In the genomic region with DNA sequence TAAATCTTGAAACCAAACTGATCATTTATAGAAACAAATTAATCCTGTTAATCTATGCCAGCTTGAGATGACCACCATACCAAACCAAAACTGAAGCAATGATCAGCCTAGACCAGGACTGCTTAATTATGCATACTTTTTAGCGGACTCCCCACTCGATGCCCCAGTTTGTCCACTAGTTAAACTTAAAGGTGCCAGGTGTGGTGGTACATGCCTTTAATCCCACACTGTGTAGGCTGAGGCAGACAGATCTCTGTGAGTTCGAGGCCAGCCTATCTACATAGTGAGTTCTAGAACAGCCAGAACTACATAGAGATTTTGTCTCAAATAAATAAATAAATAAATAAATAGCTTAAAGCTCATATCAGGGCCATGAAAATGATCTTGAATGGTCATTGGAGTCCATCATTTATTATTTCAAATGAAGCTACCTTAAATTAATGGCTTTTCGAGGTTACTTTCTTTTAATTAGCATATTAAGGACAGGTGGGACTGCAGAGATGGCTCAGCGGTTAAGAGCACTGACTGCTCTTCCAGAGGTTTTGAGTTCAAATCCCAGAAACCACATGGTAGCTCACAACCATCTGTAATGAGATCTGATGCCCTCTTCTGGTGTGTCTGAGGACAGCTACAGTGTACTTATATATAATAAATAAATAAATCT, we compare ENCODE assay signal across 9 mouse cellular contexts. TPM values are rescaled to one million over a fixed set of nuclear protein-coding genes. Genes with fewer than 3 reads are reported as not detected.
DNase-seq lines count a peak whose midpoint lies in the region; ATAC-seq and TF ChIP-seq lines count a peak whose summit lies in the region.
"Had no signal": no experiment of that assay in that cellular context is flagged by ENCODE, and none has a peak within 500 bp of the region (broad histone marks: within the 10 kb centered on the region; RNA-seq: fewer than 3 reads in every experiment).

No protein-coding gene starts in this region.

- WGBS in heart, embryonic 14.5 days: 86% methylated on average over 5 of the region's 5 CpGs
- 92% methylated on average over 5 of the region's 5 CpGs for WGBS in hindbrain, embryonic 13.5 days
- 91% methylated on average over 5 of the region's 5 CpGs for WGBS in midbrain, embryonic 13.5 days

- no peaks in the 10 kb centered on the region for H3K9me3 ChIP-seq in heart, embryonic 14.5 days (ENCODE audit: control insufficient read depth, low read length)
- H3K9me3 ChIP-seq in MEL (replicated peaks; ENCODE audit: insufficient read depth, low read length): no peaks in the 10 kb centered on the region
- H3K9me3 ChIP-seq in hindbrain, embryonic 13.5 days: no peaks in the 10 kb centered on the region
- H3K9me3 ChIP-seq in midbrain, embryonic 13.5 days: no peaks in the 10 kb centered on the region

- H3K4me1 ChIP-seq in heart, embryonic 14.5 days (ENCODE audit: control insufficient read depth in 2 of 2, insufficient read depth in 2 of 2, low read length in 2 of 2): peaks cover 0 to 6% of the 10 kb centered on the region in 2 experiments; a peak in 1 of 4 replicates
- H3K4me1 ChIP-seq in MEL (ENCODE audit: control insufficient read depth in 1 of 2, insufficient read depth in 2 of 2, low read length in 2 of 2): peaks cover 7 to 9% of the 10 kb centered on the region in 2 experiments; a peak in 3 of 4 replicates
- H3K4me1 ChIP-seq in hindbrain, embryonic 13.5 days (replicated peaks): peaks cover 11% of the 10 kb centered on the region
- H3K4me1 ChIP-seq in midbrain, embryonic 13.5 days (replicated peaks): peaks cover 15% of the 10 kb centered on the region

- no peak overlapping the region for H3K9ac ChIP-seq in heart, embryonic 14.5 days (ENCODE audit: low read length)
- H3K9ac ChIP-seq in MEL (ENCODE audit: control insufficient read depth, low read depth, low read length, poor library complexity, severe bottlenecking): no peak overlapping the region
- H3K9ac ChIP-seq in hindbrain, embryonic 13.5 days: no peak overlapping the region
- H3K9ac ChIP-seq in midbrain, embryonic 13.5 days (replicated peaks): no peak overlapping the region

- no peak for TF ChIP-seq RAD21 in MEL (IDR thresholded peaks at IDR 0.05; ENCODE audit: low read depth, low read length)

- H3K27ac ChIP-seq in heart, embryonic 14.5 days (replicated peaks in 1 of 2; ENCODE audit: control insufficient read depth in 1 of 2, insufficient read depth in 1 of 2, low read depth in 2 of 2, low read length in 2 of 2): no peak overlapping the region
- H3K27ac ChIP-seq in MEL (ENCODE audit: control insufficient read depth, low read depth, low read length): no peak overlapping the region
- H3K27ac ChIP-seq in hindbrain, embryonic 13.5 days: no peak overlapping the region
- no peak overlapping the region for H3K27ac ChIP-seq in midbrain, embryonic 13.5 days

- intact Hi-C loops in heart, postnatal 14 days (cut with DNase I): no loop called here

- peaks cover 14% of the 10 kb centered on the region for H3K79me2 ChIP-seq in MEL (ENCODE audit: control insufficient read depth, insufficient read depth, low read length, poor library complexity)

- TF ChIP-seq EP300 in MEL (IDR thresholded peaks at IDR 0.05; ENCODE audit: low read depth in 1 of 2, low read length in 2 of 2): no peak

- peak overlapping the region; percentile 84 for H3K4me2 ChIP-seq in heart, embryonic 14.5 days (ENCODE audit: low read length)
- H3K4me2 ChIP-seq in hindbrain, embryonic 13.5 days: peak overlapping the region; percentile 84
- H3K4me2 ChIP-seq in midbrain, embryonic 13.5 days (replicated peaks): peak overlapping the region; percentile 57

- no peak overlapping the region for H3K4me3 ChIP-seq in heart, embryonic 14.5 days (ENCODE audit: control insufficient read depth in 1 of 2, insufficient read depth in 1 of 2, low read depth in 1 of 2, low read length in 2 of 2)
- H3K4me3 ChIP-seq in MEL (ENCODE audit: control insufficient read depth in 1 of 2, insufficient read depth in 1 of 2, low read depth in 2 of 2, low read length in 2 of 2): peak overlapping the region in 1 of 2 experiments; percentile 59; a peak in 2 of 4 replicates
- peak overlapping the region; percentile 56 for H3K4me3 ChIP-seq in hindbrain, embryonic 13.5 days
- peak overlapping the region; percentile 61; the same call in 1 of the 2 replicates for H3K4me3 ChIP-seq in midbrain, embryonic 13.5 days (replicated peaks)

- no peak for ATAC-seq in heart, embryonic 14.5 days (ENCODE audit: insufficient number of reproducible peaks, insufficient read depth, low FRiP score, low read depth)
- ATAC-seq in hindbrain, embryonic 13.5 days (ENCODE audit: low FRiP score): 0 out of 2 replicates have a peak, but pooled peaks have one; percentile 26
- ATAC-seq in midbrain, embryonic 13.5 days: peak; percentile 62

- no peak for TF ChIP-seq POLR2A in MEL (IDR thresholded peaks at IDR 0.05; ENCODE audit: control insufficient read depth in 1 of 2, insufficient read depth in 1 of 2, low read depth in 1 of 2, low read length in 2 of 2, poor library complexity in 1 of 2)

- no peaks in the 10 kb centered on the region for H3K27me3 ChIP-seq in heart, embryonic 14.5 days (ENCODE audit: control insufficient read depth, insufficient read depth, low read length)
- H3K27me3 ChIP-seq in MEL (ENCODE audit: control insufficient read depth in 1 of 2, insufficient read depth in 2 of 2, low read length in 2 of 2): no peaks in the 10 kb centered on the region
- 0 out of 2 replicates have a peak, but pooled peaks cover 9% of the 10 kb centered on the region for H3K27me3 ChIP-seq in hindbrain, embryonic 13.5 days
- H3K27me3 ChIP-seq in midbrain, embryonic 13.5 days: peaks cover 4% of the 10 kb centered on the region; the same call in 1 of the 2 replicates

- no peak for TF ChIP-seq CTCF in MEL (IDR thresholded peaks at IDR 0.05 in 2 of 3, conservative IDR thresholded peaks at IDR 0.05 in 1 of 3; ENCODE audit: control insufficient read depth in 1 of 3, insufficient read depth in 1 of 3, low read depth in 2 of 3, low read length in 3 of 3, poor library complexity in 1 of 3, severe bottlenecking in 1 of 3)

- peaks cover 19% of the 10 kb centered on the region for H3K36me3 ChIP-seq in heart, embryonic 14.5 days (ENCODE audit: control insufficient read depth, insufficient read depth, low read length)
- peaks cover 5 to 13% of the 10 kb centered on the region in 2 experiments for H3K36me3 ChIP-seq in MEL (ENCODE audit: control insufficient read depth in 1 of 2, insufficient read depth in 2 of 2, low read length in 2 of 2)
- H3K36me3 ChIP-seq in hindbrain, embryonic 13.5 days: peaks cover 17% of the 10 kb centered on the region
- H3K36me3 ChIP-seq in midbrain, embryonic 13.5 days: peaks cover 18% of the 10 kb centered on the region

- no peak for DNase-seq in heart, postnatal 14 days
- DNase-seq in MEL (ENCODE audit: low read depth, low spot score): peak; percentile 34
- no peak for DNase-seq in yolk sac, embryonic 10.5 days (ENCODE audit: low spot score)
- no peak for DNase-seq in retina, embryonic 14.5 days (ENCODE audit: low spot score)
- DNase-seq in kidney, adult 8-10 months: no peak

TF ChIP-seq in MEL, 35 proteins besides CTCF, POLR2A, EP300 and RAD21:
- TF ChIP-seq HCFC1 (IDR thresholded peaks at IDR 0.05; ENCODE audit: low read depth, low read length) (no peak), TBP (IDR thresholded peaks at IDR 0.05; ENCODE audit: low read depth, low read length) (peak; percentile 92), E2F4 (IDR thresholded peaks at IDR 0.05; ENCODE audit: borderline replicate concordance, low read depth, low read length) (no peak)

RNA-seq across cellular contexts. Expression of a gene that starts 0.8 kb away (rescaled TPM):
- polyA plus RNA-seq in heart, embryonic 14.5 days (2014; fragmentation: Nextera tagmentation; extraction: Ambion mirVana): 79.1 and 80.3 TPM in 2 replicates
- 100 to 1,000 TPM in 1 of 2 experiments, 10 to 100 TPM in 1; 90.2 to 101 TPM for total RNA-seq in heart, postnatal 14 days (2021)
- total RNA-seq in MEL (2012; rRNA removed): 58.3 and 59.6 TPM in 2 replicates
- 10 to 100 TPM in 1 of 2 experiments, not detected in 1; 46.8 TPM for polyA plus RNA-seq in MEL (2012; ENCODE audit: insufficient read depth in 1 of 2, insufficient read length in 2 of 2, low read depth in 1 of 2, low replicate concordance in 2 of 2, missing spikeins in 1 of 2)
- polyA plus RNA-seq in hindbrain, embryonic 13.5 days (2015; fragmentation: Nextera tagmentation; extraction: Ambion mirVana): 44.3 and 44.9 TPM in 2 replicates
- polyA plus RNA-seq in midbrain, embryonic 13.5 days (2015; fragmentation: Nextera tagmentation; extraction: Ambion mirVana): 42.8 and 47.4 TPM in 2 replicates

RNA-seq across cellular contexts. Expression of a gene that starts 22.0 kb away (rescaled TPM):
- polyA plus RNA-seq in heart, embryonic 14.5 days (2014; fragmentation: Nextera tagmentation; extraction: Ambion mirVana): not detected in 2 replicates
- total RNA-seq in heart, postnatal 14 days (2021): not detected
- not detected in 2 replicates for total RNA-seq in MEL (2012; rRNA removed)
- not detected for polyA plus RNA-seq in MEL (2012; ENCODE audit: insufficient read depth in 1 of 2, insufficient read length in 2 of 2, low read depth in 1 of 2, low replicate concordance in 2 of 2, missing spikeins in 1 of 2)
- not detected in 2 replicates for polyA plus RNA-seq in hindbrain, embryonic 13.5 days (2015; fragmentation: Nextera tagmentation; extraction: Ambion mirVana)
- polyA plus RNA-seq in midbrain, embryonic 13.5 days (2015; fragmentation: Nextera tagmentation; extraction: Ambion mirVana): not detected in 2 replicates
- total RNA-seq: adrenal gland, postnatal 25 days had no signal

RNA-seq across cellular contexts. Expression of a gene that starts 49.8 kb away (rescaled TPM):
- 5.8 and 7.0 TPM in 2 replicates for polyA plus RNA-seq in heart, embryonic 14.5 days (2014; fragmentation: Nextera tagmentation; extraction: Ambion mirVana)
- 1 to 10 TPM; 7.7 to 8.4 TPM for total RNA-seq in heart, postnatal 14 days (2021)
- total RNA-seq in MEL (2012; rRNA removed): 0.33 and 0.73 TPM in 2 replicates
- 1 to 10 TPM in 1 of 2 experiments, not detected in 1; 3.0 TPM for polyA plus RNA-seq in MEL (2012; ENCODE audit: insufficient read depth in 1 of 2, insufficient read length in 2 of 2, low read depth in 1 of 2, low replicate concordance in 2 of 2, missing spikeins in 1 of 2)
- 11.3 and 12.8 TPM in 2 replicates for polyA plus RNA-seq in hindbrain, embryonic 13.5 days (2015; fragmentation: Nextera tagmentation; extraction: Ambion mirVana)
- 20.7 and 24.1 TPM in 2 replicates for polyA plus RNA-seq in midbrain, embryonic 13.5 days (2015; fragmentation: Nextera tagmentation; extraction: Ambion mirVana)

Comparison
In these comparisons a context has a peak if more than half of its experiments do, and no peak if none do; other contexts are left out.
1. H3K4me3 ChIP-seq: peak in hindbrain, embryonic 13.5 days (single experiment) and midbrain, embryonic 13.5 days (single experiment); none in heart, embryonic 14.5 days (0 of 2).
2. Peak in every context shown above with its lines, with median percentiles within 50 percentile points of each other: H3K4me2 ChIP-seq.